Mouse (Mus musculus): ENCODE results near the gene Cnnm2.

GRCm38 (mm10) chr19:46858200-46858599 lies 96.8 kb downstream of the Cnnm2 start:
- no peak for TF ChIP-seq POLR2AphosphoS5 (IDR thresholded peaks at IDR 0.05; ENCODE audit: insufficient replicate concordance, low read depth, low read length)
- TF ChIP-seq CTCF (IDR thresholded peaks at IDR 0.05; ENCODE audit: low read depth, low read length) = no peak
- TF ChIP-seq GATA2 (IDR thresholded peaks at IDR 0.05; ENCODE audit: borderline replicate concordance, low read depth, low read length) = no peak
- TF ChIP-seq GATA1 (IDR thresholded peaks at IDR 0.05; ENCODE audit: borderline replicate concordance, low read length) = no peak
